Mouse (Mus musculus) midbrain, embryonic 13.5 days (tissue): ENCODE data around the gene Vwa5b1. TPM values are rescaled to one million over a fixed set of nuclear protein-coding genes. Genes with fewer than 3 reads are reported as not detected.

ENCODE experiments used
- ATAC-seq: fragments of 200-750 bp; cut with Nextera tagmentation; 2 replicates; pipeline ENCODE4 v1.8.0; 2017; ENCODE audit warnings: mild to moderate bottlenecking, moderate TSS enrichment, moderate library complexity
- H3K27ac ChIP-seq: fragments of 300-500 bp; sonication (generic); 2 replicates; pipeline ENCODE4 v1.5.1; 2015; ENCODE audit warnings: inconsistent platforms, mild to moderate bottlenecking, moderate library complexity
- H3K27me3 ChIP-seq: fragments of 300-500 bp; sonication (generic); 2 replicates; pipeline ENCODE4 v1.6.1; 2015; ENCODE audit warnings: mild to moderate bottlenecking, inconsistent platforms
- H3K36me3 ChIP-seq: fragments of 300-500 bp; sonication (generic); 2 replicates; pipeline ENCODE4 v1.6.1; 2015; ENCODE audit warnings: mild to moderate bottlenecking, inconsistent platforms
- H3K4me1 ChIP-seq: fragments of 300-500 bp; sonication (generic); replicated peaks from 2 replicates; pipeline ENCODE4 v1.6.1; 2015; ENCODE audit warnings: inconsistent platforms
- H3K4me2 ChIP-seq: fragments of 300-500 bp; sonication (generic); replicated peaks from 2 replicates; pipeline ENCODE4 v1.6.1; 2015; ENCODE audit warnings: moderate library complexity, mild to moderate bottlenecking, inconsistent platforms
- H3K4me3 ChIP-seq: fragments of 300-500 bp; sonication (generic); replicated peaks from 2 replicates; pipeline ENCODE4 v1.5.1; 2015; ENCODE audit warnings: mild to moderate bottlenecking, inconsistent platforms
- H3K9ac ChIP-seq: fragments of 300-500 bp; sonication (generic); replicated peaks from 2 replicates; pipeline ENCODE4 v1.6.1; 2015; ENCODE audit warnings: mild to moderate bottlenecking, inconsistent platforms
- H3K9me3 ChIP-seq: fragments of 300-500 bp; sonication (generic); 2 replicates; pipeline ENCODE4 v1.6.1; 2016; ENCODE audit warnings: mild to moderate bottlenecking, inconsistent platforms
- WGBS: fragments of 180-500 bp; shearing (Covaris S2); methylation state at CpG from one replicate; pipeline ENCODE4 v1.1.7; 2015; 5-methylcytosine and 5-hydroxymethylcytosine counted together
- polyA plus RNA-seq: library from polyadenylated mRNA; unstranded; fragments of >200 nt; fragmentation: Nextera tagmentation; extraction: Ambion mirVana; gene quantifications from 2 replicates; pipeline ENCODE4 v1.2.1, GENCODE M21; 2015

Vwa5b1 gene
- polyA plus RNA-seq, 1 experiment from 2014 or later = 0.82 TPM

- Histone ChIP-seq H3K27me3 (no peaks in the 10 kb centered on the region), H3K4me1 (peaks cover 25% of the 10 kb centered on the region), H3K27ac (no peak overlapping the region), H3K9ac (no peak overlapping the region), H3K4me2 (no peak overlapping the region), H3K36me3 (no peaks in the 10 kb centered on the region), H3K4me3 (no peak overlapping the region), H3K9me3 (no peaks in the 10 kb centered on the region)
- 86% methylated on average over 9 of the region's 9 CpGs for WGBS
- no peak for ATAC-seq
Observed at GRCm38 (mm10) chr4:138524769-138525168, 110.9 kb downstream of the Vwa5b1 start.

DNA sequence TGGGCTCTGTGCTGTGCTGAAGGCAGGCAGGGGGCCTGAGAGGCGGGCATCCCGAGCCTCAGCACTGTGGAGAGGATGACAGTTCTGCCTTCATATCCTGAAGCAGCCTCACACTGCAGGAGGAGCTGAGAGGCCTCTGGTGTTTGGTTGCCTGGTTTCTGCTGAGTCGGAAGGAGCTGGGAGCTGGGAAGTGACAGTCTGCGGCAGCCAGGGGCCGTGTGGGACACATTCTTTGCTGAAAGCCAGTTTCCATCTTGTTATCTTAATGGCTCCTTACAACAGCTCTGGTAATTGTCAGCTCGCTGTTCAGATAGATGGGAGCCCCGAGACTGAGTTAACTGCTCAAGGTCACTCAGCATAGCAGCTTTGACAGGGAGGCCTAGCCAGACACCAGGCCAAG lies 111.9 kb downstream of the Vwa5b1 start:
- no peak overlapping the region for H3K4me3 ChIP-seq
- 0 out of 2 replicates have a peak overlapping the region, but pooled peaks have one; percentile 25 for H3K27ac ChIP-seq
- H3K9me3 ChIP-seq = no peaks in the 10 kb centered on the region
- H3K27me3 ChIP-seq = no peaks in the 10 kb centered on the region
- H3K4me2 ChIP-seq = no peak overlapping the region
- 55% methylated on average over 7 of the region's 7 CpGs for WGBS
- H3K4me1 ChIP-seq = peaks cover 28% of the 10 kb centered on the region
- H3K9ac ChIP-seq = no peak overlapping the region
- no peak for ATAC-seq
- no peaks in the 10 kb centered on the region for H3K36me3 ChIP-seq

DNA sequence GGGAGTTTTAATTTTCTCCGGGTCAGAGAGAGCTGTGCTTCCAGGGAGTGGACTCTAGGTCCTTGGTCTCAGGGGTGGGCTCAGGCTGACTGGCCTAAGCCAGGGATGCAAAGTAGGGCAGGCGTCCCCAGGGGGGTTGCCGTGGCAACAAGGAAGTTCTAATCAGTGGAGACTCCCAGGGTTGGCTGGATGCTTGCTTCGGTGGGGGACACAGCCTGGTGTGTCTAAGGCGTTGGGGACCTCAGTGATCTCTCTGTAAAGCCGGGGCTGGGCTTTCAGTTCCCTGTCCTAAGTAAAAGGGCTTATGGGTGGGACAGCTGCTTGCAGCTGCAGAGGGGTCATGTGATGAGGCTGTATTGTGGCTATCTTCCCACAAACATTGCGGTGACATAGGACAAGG lies 113.4 kb downstream of the Vwa5b1 start:
- Histone ChIP-seq H3K4me2 (peak overlapping the region; percentile 15; the same call in 1 of the 2 replicates), H3K9ac (no peak overlapping the region), H3K4me3 (no peak overlapping the region), H3K36me3 (no peaks in the 10 kb centered on the region), H3K27me3 (no peaks in the 10 kb centered on the region), H3K27ac (no peak overlapping the region; the same call in 1 of the 2 replicates), H3K4me1 (peaks cover 34% of the 10 kb centered on the region), H3K9me3 (no peaks in the 10 kb centered on the region)
- peak; percentile 67 for ATAC-seq
- 4% methylated on average over 7 of the region's 7 CpGs for WGBS

DNA sequence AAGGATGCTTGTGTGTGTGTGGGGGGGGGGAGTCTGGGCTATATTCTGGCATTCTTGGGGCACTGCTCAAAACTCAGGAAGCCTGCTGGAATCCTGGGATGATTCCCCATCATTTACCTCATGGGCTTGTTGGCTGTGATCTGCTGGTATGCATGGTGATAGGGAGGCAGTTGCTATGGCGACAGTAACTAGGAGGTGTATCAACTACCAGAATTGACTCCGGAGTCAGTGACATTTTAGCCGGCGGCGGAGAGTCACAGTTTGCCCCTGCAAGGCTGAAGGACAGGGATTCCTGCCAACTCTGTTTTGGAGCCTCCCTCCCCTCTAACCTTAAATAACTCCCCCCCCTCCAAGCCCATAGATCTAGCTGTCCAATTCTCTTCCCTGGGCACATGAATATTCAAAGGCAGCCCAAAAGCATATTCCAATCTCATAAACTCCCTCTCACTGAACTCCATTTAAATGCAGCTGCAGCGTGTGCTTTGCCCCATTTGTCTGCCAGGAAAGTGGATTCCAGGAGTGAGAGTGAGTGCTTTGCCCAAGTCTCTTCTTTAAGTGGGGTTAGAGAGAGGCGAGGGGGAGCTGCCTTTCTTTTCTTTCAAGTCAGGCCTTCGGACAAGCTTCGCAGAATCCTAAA lies 118.4 kb downstream of the Vwa5b1 start:
- peak; percentile 64 for ATAC-seq
- Histone ChIP-seq H3K4me1 (peaks cover 29% of the 10 kb centered on the region), H3K36me3 (no peaks in the 10 kb centered on the region), H3K4me3 (no peak overlapping the region), H3K4me2 (peak overlapping the region; percentile 23), H3K27ac (peak overlapping the region; percentile 59), H3K9ac (no peak overlapping the region), H3K27me3 (no peaks in the 10 kb centered on the region), H3K9me3 (no peaks in the 10 kb centered on the region)
- WGBS = 19% methylated on average over 9 of the region's 9 CpGs

- no peak overlapping the region for H3K27ac ChIP-seq
- H3K27me3 ChIP-seq = no peaks in the 10 kb centered on the region
- no peak overlapping the region for H3K9ac ChIP-seq
- no peaks in the 10 kb centered on the region for H3K36me3 ChIP-seq
- H3K4me2 ChIP-seq = no peak overlapping the region
- no peak overlapping the region for H3K4me3 ChIP-seq
- H3K4me1 ChIP-seq = peaks cover 24% of the 10 kb centered on the region
- ATAC-seq = peak; percentile 13; the same call in 1 of the 2 replicates
- 90% methylated on average over 3 of the region's 3 CpGs for WGBS
- no peaks in the 10 kb centered on the region for H3K9me3 ChIP-seq
Observed at GRCm38 (mm10) chr4:138516448-138516847, 119.2 kb downstream of the Vwa5b1 start.

Other genes starting within 250 kb of the Vwa5b1 start
- gene Fam43b, start 239.4 kb downstream of the Vwa5b1 start, polyA plus RNA-seq = 1.1 and 1.3 TPM in 2 replicates
- 18.3 and 19.9 TPM in 2 replicates for gene Mul1, start 201.2 kb downstream of the Vwa5b1 start, polyA plus RNA-seq
- 13.0 and 13.4 TPM in 2 replicates for gene Camk2n1, start 181.6 kb downstream of the Vwa5b1 start, polyA plus RNA-seq
- 0.66 and 0.73 TPM in 2 replicates for gene Pla2g2c, start 88.9 kb upstream of the Vwa5b1 start, polyA plus RNA-seq
- gene Ubxn10, start 101.3 kb upstream of the Vwa5b1 start, polyA plus RNA-seq = 2.5 and 3.1 TPM in 2 replicates
- gene Pla2g2f, start 121.7 kb upstream of the Vwa5b1 start, polyA plus RNA-seq = 0.16 TPM in 1 of 2 replicates, not detected in the other
- gene Pla2g2d, start 139.9 kb upstream of the Vwa5b1 start, polyA plus RNA-seq = 0.07 and 0.22 TPM in 2 replicates
- gene Pla2g5, start 227.6 kb upstream of the Vwa5b1 start, polyA plus RNA-seq = 0.27 and 0.59 TPM in 2 replicates
- gene Gm13030, start 238.1 kb upstream of the Vwa5b1 start, polyA plus RNA-seq = not detected in 2 replicates
- not detected in 2 replicates for gene Pla2g2e, start 242.1 kb upstream of the Vwa5b1 start, polyA plus RNA-seq